Mouse (Mus musculus) limb, embryonic 10.5 days (tissue): ENCODE results near the gene Ubr4. TPM values are rescaled to one million over a fixed set of nuclear protein-coding genes. Genes with fewer than 3 reads are reported as not detected.
A peak's percentile ranks its signal among the peaks of the same experiment; 100 is the strongest.

Source experiments
- DNase-seq: peaks from one replicate; pipeline ENCODE4 v3.0.0-alpha.2; 2017; ENCODE audit warnings: low spot score
- H3K27ac ChIP-seq: fragments of 300-500 bp; sonication (generic); 2 replicates; pipeline ENCODE4 v1.5.1; 2016; ENCODE audit warnings: mild to moderate bottlenecking
- H3K27me3 ChIP-seq: fragments of 300-500 bp; sonication (generic); 2 replicates; pipeline ENCODE4 v1.6.1; 2016; ENCODE audit warnings: low read depth, mild to moderate bottlenecking; ENCODE audit not compliant: poor library complexity, severe bottlenecking
- H3K36me3 ChIP-seq: fragments of 300-500 bp; sonication (generic); 2 replicates; pipeline ENCODE4 v1.6.1; 2016; ENCODE audit warnings: mild to moderate bottlenecking, moderate library complexity
- H3K4me1 ChIP-seq: fragments of 300-500 bp; sonication (generic); 2 replicates; pipeline ENCODE4 v1.6.1; 2016
- H3K4me3 ChIP-seq: fragments of 300-500 bp; sonication (generic); 2 replicates; pipeline ENCODE4 v1.5.1; 2016; ENCODE audit warnings: mild to moderate bottlenecking, moderate library complexity
- H3K9me3 ChIP-seq: fragments of 300-500 bp; sonication (generic); replicated peaks from 2 replicates; pipeline ENCODE4 v1.6.1; 2016; ENCODE audit warnings: mild to moderate bottlenecking
- WGBS: fragments of 180-500 bp; shearing (Covaris S2); methylation state at CpG from one replicate; pipeline ENCODE4 v1.1.7; 2016; 5-methylcytosine and 5-hydroxymethylcytosine counted together
- polyA plus RNA-seq: library from polyadenylated mRNA; unstranded; fragments of >200 nt; fragmentation: Nextera tagmentation; extraction: Ambion mirVana; gene quantifications from 2 replicates; pipeline ENCODE4 v1.2.1, GENCODE M21; 2016

Ubr4 gene
- polyA plus RNA-seq, 1 experiment from 2014 or later = 74.4 TPM

DNA sequence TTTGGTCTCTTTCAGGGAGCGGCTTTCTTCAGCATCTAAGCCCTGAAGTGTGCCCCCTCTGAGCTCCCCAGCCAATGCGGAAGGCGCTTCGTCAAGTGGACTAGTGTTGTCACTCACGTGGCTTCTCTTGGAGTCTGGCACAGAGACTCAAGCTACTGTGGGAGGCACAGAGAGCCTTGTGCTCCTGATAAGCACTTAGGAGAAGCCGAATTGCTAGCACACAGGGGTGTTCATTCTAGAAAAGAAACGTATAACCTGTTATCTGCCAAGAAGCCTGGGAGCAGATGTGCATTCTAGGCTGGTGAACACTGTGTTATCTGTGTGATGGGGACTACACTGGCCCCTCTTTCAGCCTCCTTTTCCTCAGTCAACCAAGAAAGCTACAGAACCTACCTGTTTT, 16.9 kb upstream of the Ubr4 start:
- H3K9me3 ChIP-seq = no peaks in the 10 kb centered on the region
- H3K27me3 ChIP-seq = peaks cover 44% of the 10 kb centered on the region
- DNase-seq = no peak
- no peaks in the 10 kb centered on the region for H3K36me3 ChIP-seq
- 65% methylated on average over 7 of the region's 7 CpGs for WGBS
- H3K4me3 ChIP-seq = no peak overlapping the region
- no peak overlapping the region for H3K27ac ChIP-seq
- H3K4me1 ChIP-seq = peaks cover 11% of the 10 kb centered on the region

DNA sequence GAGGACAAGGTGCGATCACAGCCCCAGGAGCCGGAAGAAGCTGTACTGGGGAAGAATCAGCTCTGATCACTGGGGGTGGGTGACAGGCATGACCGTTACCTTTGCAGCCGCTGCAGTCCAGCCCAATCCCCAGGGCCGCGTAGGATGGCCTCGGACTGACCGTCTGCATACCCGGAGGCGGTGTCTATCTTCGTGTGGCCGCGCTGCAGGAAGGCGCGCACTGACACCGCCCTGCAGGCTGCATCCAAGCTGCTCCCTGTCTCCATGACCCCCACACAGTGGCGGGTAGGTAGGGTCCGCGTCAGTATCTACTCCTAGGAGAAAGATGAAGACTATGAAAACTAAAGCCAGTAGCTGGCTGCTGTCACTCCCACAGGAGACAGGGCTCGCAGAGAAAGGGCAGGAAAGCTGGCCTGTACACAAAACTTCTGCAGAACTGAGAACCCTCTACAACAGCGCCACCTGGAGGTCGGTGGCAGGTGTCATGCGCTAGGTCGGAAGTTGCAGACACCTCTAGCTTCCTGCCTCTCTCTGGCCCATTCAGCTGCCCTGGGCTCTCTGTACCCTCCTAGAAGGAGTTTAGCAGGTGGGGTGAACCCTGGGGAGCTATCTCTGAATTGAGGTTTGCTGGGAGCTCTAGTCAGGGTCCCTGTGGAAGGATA, 15.5 kb upstream of the Ubr4 start:
- no peaks in the 10 kb centered on the region for H3K9me3 ChIP-seq
- no peaks in the 10 kb centered on the region for H3K36me3 ChIP-seq
- WGBS = 24% methylated on average over 24 of the region's 24 CpGs
- peak overlapping the region; percentile 28 for H3K4me3 ChIP-seq
- peaks cover 33% of the 10 kb centered on the region for H3K27me3 ChIP-seq
- H3K27ac ChIP-seq = no peak overlapping the region
- H3K4me1 ChIP-seq = peaks cover 6% of the 10 kb centered on the region
- DNase-seq = peak; percentile 91

DNA sequence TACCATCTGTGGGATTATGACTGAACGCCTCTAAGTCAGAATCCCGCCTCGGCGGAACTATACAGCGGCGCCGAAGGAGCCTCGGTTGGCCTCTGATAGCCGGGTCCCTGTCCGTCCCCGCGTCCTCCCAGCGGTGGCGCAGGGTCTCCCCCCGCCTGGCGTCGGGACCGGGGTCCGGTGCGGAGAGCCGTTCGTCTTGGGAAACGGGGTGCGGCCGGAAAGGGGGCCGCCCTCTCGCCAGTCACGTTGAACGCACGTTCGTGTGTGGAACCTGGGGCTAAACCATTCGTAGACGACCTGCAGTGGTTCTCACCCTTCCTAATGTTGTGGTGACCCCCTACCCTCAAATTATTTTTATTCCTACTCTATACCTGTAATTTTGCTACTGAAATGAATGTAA, 14.3 kb upstream of the Ubr4 start:
- DNase-seq = no peak
- Histone ChIP-seq H3K27me3 (peaks cover 28% of the 10 kb centered on the region), H3K27ac (no peak overlapping the region), H3K9me3 (no peaks in the 10 kb centered on the region), H3K4me3 (no peak overlapping the region), H3K36me3 (no peaks in the 10 kb centered on the region), H3K4me1 (peaks cover 6% of the 10 kb centered on the region)
- WGBS = 53% methylated on average over 33 of the region's 33 CpGs

DNA sequence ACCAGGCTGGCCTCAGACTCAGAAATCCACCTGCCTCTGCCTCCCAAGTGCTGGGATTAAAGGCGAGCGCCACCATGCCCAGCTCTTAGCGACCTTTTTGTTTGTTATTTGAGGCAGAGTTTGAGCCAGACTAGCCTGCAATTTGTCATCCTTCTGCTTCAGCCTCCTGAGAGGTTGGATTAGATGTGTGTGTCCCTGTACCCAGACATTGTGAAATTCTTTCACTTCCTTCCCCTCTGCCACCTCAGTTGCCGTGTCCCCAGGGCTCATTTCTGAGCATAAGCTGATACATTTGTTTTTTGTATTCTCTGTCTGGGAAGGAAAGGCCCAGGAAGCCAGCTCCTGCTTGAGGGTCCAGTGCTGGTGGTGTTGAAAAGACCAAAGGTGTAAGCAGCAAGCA, 11.6 kb upstream of the Ubr4 start:
- Histone ChIP-seq H3K4me1 (peaks cover 6% of the 10 kb centered on the region), H3K27me3 (peaks cover 22% of the 10 kb centered on the region), H3K9me3 (no peaks in the 10 kb centered on the region), H3K27ac (no peak overlapping the region), H3K36me3 (peaks cover 20% of the 10 kb centered on the region), H3K4me3 (no peak overlapping the region)
- 80% methylated on average over 4 of the region's 4 CpGs for WGBS
- no peak for DNase-seq

DNA sequence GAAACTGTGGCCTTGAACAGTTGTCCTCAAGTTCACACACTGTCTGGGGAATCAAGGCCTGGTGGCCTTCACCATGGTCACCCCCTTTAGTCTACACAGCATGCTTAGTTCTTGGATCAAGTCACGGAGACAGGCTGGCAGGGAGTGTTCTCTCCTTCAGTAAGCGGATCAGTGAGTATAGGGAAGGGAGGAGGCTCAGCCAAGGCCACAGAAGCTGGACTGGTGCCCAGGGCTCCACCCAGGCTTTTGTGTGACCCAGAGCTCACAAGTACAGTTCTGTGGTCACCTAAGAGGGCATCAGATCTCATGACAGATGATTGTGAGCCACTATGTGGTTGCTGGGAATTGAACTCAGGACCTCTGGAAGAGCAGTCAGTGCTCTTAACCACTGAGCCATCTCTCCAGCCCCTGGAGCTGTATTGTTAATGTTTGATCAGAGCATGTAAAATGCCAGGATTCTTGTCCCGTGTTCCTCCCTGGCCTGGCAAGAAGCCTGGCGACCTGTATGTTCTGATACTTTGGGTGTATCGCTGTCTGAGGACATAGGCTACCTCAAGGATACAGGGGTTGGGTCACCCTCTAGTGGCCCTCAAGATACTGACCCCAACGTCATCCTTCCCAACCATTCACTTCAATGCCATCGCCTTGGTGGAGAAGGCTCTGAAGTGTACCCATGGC, 10.7 kb upstream of the Ubr4 start:
- H3K27ac ChIP-seq = no peak overlapping the region
- no peak overlapping the region for H3K4me3 ChIP-seq
- WGBS = 85% methylated on average over 7 of the region's 7 CpGs
- H3K4me1 ChIP-seq = peaks cover 5% of the 10 kb centered on the region
- H3K9me3 ChIP-seq = no peaks in the 10 kb centered on the region
- no peak for DNase-seq
- peaks cover 19% of the 10 kb centered on the region for H3K27me3 ChIP-seq
- peaks cover 29% of the 10 kb centered on the region for H3K36me3 ChIP-seq

DNA sequence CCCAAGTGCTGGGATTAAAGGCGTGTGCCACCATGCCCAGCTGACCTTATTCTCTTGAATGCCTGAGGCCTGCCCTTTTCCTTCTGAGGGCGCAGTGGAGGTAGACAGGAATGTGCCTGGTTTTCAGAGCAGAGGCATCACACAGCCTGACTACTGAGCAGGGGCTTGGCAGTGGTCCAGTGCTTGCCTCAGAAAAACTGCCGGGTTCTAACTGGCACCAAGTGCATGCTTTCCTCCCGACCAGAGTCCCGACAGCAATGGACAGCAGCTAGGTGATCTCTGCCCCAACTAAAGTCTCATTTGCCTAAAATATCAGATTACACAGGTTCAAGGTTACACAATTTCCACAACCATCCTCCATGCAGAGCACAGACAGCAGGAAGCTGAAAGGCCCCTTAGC, 8.7 kb upstream of the Ubr4 start:
- Histone ChIP-seq H3K4me1 (no peaks in the 10 kb centered on the region), H3K4me3 (no peak overlapping the region), H3K27me3 (no peaks in the 10 kb centered on the region), H3K9me3 (no peaks in the 10 kb centered on the region), H3K27ac (no peak overlapping the region), H3K36me3 (peaks cover 49% of the 10 kb centered on the region)
- 86% methylated on average over 5 of the region's 5 CpGs for WGBS
- DNase-seq = no peak

DNA sequence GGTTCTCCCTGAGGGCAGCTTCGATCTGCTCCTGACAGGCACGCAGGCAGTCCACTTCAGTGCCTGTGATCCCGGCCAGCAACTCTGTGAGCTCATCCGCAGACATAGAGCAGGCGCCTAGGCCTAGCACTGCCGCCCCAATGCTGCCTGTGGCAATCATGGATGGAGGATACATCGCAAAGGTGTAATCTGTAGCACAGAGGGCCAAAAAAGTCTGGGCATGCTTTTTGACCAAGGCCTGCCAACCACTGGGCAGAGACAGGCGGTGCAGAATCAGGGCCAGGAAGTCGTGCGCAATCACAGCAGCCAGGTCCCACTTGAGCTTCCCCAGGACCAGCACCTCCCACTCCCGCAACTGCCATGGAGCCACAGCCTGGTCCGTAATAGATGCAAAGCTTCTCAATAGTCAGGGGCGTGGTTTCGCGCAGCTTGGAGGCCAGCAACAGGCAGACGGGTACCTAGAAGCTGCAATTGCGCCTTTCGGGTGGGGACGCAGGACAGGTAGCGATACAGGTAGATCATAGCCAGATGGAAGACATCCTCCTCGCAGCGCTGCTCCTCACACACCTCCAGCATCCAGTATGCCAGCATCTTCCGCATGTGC, 6.9 kb upstream of the Ubr4 start:
- Histone ChIP-seq H3K27me3 (no peaks in the 10 kb centered on the region), H3K4me3 (no peak overlapping the region), H3K9me3 (no peaks in the 10 kb centered on the region), H3K36me3 (peaks cover 67% of the 10 kb centered on the region), H3K27ac (no peak overlapping the region), H3K4me1 (peaks cover 2% of the 10 kb centered on the region)
- WGBS = 79% methylated on average over 23 of the region's 23 CpGs
- no peak for DNase-seq

DNA sequence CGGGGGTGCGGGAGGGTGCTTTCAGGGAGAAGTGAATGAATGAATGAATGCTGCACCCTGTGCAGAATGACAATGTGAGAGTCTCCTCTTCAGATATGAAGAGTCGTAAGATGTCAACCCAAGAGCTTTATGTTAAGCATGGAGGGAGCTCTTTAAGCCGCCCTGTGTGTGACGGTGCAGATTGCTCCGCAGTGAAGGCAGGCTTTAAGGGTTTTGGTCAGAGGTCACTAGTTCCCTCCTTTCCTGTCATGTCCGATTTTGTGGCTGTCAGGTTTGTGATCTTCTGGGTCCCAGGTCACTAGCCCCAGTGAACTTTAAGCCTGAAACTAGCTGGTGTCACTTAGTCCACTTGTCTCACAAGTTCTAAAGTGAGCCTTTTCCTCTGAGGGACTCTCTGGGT, 423 bp downstream of the Ubr4 start:
- peak overlapping the region; percentile 100 for H3K27ac ChIP-seq

DNA sequence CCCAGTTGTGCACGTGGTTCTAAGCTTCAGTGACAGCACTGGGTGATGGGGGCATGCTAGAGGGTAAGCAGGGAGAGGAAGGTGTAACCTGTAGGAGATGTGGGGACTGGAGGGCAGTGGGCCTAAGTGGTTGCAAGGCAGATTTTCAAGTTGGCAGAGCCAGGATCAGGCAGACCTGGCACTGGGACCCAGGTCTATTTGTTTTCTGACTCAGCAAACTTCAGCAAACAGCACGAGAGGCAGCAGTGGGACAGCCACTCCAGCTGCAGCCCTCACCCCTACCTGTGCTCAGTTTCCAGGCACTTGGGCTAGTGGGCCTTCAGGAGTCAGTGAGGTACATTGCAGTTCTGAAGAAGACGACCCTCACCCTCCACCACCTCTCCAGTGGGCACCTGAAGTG, 4.8 kb downstream of the Ubr4 start:
- no peak for DNase-seq
- peaks cover 10% of the 10 kb centered on the region; the same call in 1 of the 2 replicates for H3K4me1 ChIP-seq
- H3K27me3 ChIP-seq = no peaks in the 10 kb centered on the region
- peaks cover 84% of the 10 kb centered on the region for H3K36me3 ChIP-seq
- H3K27ac ChIP-seq = no peak overlapping the region
- H3K4me3 ChIP-seq = no peak overlapping the region
- 94% methylated on average over 3 of the region's 3 CpGs for WGBS
- no peaks in the 10 kb centered on the region for H3K9me3 ChIP-seq

More for the DNA sequence above, 423 bp downstream of the Ubr4 start:
- Histone ChIP-seq H3K9me3 (no peaks in the 10 kb centered on the region), H3K36me3 (peaks cover 68% of the 10 kb centered on the region), H3K27me3 (no peaks in the 10 kb centered on the region), H3K4me1 (peaks cover 24% of the 10 kb centered on the region), H3K4me3 (peak overlapping the region; percentile 88)
- no peak for DNase-seq
- under 1% methylated on average over 7 of the region's 7 CpGs for WGBS

DNA sequence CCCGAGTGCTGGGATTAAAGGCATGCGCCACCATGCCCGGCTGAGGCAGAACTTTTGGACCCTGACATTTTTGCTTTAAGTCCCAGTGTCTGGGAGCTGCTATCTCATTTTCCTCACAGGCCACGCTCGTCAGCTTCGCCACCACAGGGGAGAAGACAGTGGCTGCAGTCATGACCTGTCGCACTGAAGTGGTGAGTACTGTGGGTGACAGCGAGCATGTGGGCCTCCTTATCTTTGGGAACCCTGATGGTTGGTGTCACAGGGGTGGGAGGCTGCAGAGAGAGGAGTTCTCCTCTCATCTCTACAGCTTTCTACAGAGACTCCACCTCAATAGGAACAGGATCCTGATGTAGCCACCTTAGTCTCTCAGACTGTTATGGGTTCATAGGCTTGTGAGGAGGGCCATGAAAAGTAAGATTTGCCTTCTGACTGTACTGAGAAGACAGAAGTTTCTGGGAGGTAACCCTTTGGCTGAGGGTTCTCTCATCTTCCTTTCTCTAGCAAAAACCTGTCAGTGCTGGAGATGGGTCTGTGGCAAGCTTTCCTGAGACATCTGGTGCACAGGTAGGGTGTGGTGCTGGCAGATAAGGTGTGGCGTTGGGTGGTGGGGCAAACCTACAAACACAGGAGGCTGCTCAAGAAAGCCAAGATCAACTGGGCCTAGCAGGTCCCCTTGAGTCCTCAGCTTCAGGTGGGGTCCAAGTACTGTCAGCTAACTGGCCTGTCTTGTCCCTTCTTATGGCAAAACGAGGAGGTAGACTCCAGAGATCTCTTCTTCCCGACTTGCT, 8.5 kb downstream of the Ubr4 start:
- H3K36me3 ChIP-seq = peaks cover 100% of the 10 kb centered on the region
- H3K4me3 ChIP-seq = no peak overlapping the region
- no peaks in the 10 kb centered on the region for H3K4me1 ChIP-seq
- no peaks in the 10 kb centered on the region for H3K9me3 ChIP-seq
- DNase-seq = no peak
- H3K27me3 ChIP-seq = no peaks in the 10 kb centered on the region
- H3K27ac ChIP-seq = no peak overlapping the region
- 93% methylated on average over 11 of the region's 11 CpGs for WGBS

DNA sequence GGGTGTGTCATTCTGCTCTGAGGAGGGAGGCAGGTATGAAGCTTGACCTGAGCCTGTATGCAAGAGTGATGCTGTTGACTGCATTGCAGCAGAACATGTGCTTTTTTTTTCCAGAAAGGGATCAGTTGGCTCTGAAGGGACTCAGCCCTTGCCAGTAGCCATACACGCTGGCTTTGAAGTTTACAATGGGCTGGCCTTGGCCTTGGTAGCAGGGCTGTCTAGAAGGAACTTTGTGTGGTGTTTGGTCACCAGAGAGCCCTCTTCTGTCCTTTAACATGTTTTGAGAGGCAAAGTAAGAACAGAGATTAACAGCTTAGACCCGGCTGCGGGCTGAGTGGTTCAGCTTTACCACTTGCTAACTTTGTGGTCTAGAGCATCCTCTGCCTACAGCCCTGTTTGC, 14.9 kb downstream of the Ubr4 start:
- H3K9me3 ChIP-seq = no peaks in the 10 kb centered on the region
- peaks cover 98% of the 10 kb centered on the region for H3K36me3 ChIP-seq
- H3K27ac ChIP-seq = no peak overlapping the region
- H3K27me3 ChIP-seq = no peaks in the 10 kb centered on the region
- 95% methylated on average over 3 of the region's 3 CpGs for WGBS
- H3K4me3 ChIP-seq = no peak overlapping the region
- H3K4me1 ChIP-seq = no peaks in the 10 kb centered on the region
- no peak for DNase-seq

DNA sequence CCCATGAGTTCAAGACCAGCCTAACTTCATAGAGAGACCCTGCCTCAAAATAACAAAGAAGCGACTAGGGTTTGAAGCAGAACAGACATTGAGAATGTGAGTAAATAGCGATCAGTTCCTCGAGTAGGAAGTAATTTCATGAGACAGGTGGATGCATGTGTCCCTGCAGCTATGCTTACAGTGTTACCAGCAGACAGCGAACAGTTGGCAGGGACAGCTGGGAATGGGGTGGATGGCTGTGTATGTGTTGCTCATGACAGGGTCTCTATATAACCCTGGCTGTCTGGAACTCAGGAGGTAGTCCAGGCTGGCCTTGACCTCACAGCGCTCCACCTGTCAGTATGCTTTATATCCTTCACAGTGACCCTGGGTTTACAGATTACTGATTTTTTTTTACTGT, 15.6 kb downstream of the Ubr4 start:
- H3K4me1 ChIP-seq = no peaks in the 10 kb centered on the region
- H3K4me3 ChIP-seq = no peak overlapping the region
- H3K27me3 ChIP-seq = no peaks in the 10 kb centered on the region
- H3K36me3 ChIP-seq = peaks cover 98% of the 10 kb centered on the region
- no peak overlapping the region for H3K27ac ChIP-seq
- WGBS = 95% methylated on average over 5 of the region's 5 CpGs
- H3K9me3 ChIP-seq = no peaks in the 10 kb centered on the region
- no peak for DNase-seq

DNA sequence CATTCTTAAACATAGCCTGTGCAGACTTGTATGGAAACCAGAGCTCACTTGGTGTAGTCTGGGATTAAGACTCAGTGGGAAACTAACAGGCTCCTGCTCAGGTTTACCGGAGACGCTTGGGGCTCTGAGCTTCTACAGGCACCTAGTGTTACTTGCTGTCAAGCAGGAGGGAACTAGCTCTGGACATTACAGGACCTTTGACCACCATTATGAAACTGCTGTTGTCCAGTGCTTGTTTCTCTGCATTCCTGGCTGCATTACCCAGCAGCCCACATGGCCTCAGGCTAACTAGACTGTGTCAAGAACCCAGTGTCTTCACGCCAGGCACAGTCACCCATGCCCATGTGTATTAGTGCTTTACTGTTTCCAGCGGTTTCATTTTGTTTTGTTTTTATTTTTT, 20.7 kb downstream of the Ubr4 start:
- DNase-seq = no peak
- no peaks in the 10 kb centered on the region for H3K27me3 ChIP-seq
- H3K4me1 ChIP-seq = no peaks in the 10 kb centered on the region
- H3K9me3 ChIP-seq = no peaks in the 10 kb centered on the region
- no peak overlapping the region for H3K27ac ChIP-seq
- no peak overlapping the region for H3K4me3 ChIP-seq
- H3K36me3 ChIP-seq = peaks cover 98% of the 10 kb centered on the region
- 87% methylated on average over 4 of the region's 4 CpGs for WGBS
